Mouse (Mus musculus) cerebellum, postnatal 25 days (tissue): Measurements from ENCODE around the gene Msi2.

Source experiments
- DNase-seq, 2 experiments: peaks; one replicate each; pipeline ENCODE4 v3.0.0; 2021; ENCODE audit warnings: mixed read lengths in 2 of 2

The Msi2 gene

GRCm38 (mm10) chr11:88394341-88395075 lies 323.8 kb downstream of the Msi2 start:
- DNase-seq = no peak

GRCm38 (mm10) chr11:88392715-88393114 lies 325.6 kb downstream of the Msi2 start:
- no peak for DNase-seq

- DNase-seq = no peak
Observed at GRCm38 (mm10) chr11:88391181-88391814, 327.0 kb downstream of the Msi2 start.

- DNase-seq = no peak
Observed at GRCm38 (mm10) chr11:88389530-88389929, 328.8 kb downstream of the Msi2 start.

GRCm38 (mm10) chr11:88386916-88387315 lies 331.4 kb downstream of the Msi2 start:
- DNase-seq = no peak

- DNase-seq = no peak
Observed at GRCm38 (mm10) chr11:88382449-88382848, 335.9 kb downstream of the Msi2 start.

- DNase-seq = no peak
Observed at GRCm38 (mm10) chr11:88381145-88381909, 337.0 kb downstream of the Msi2 start.

GRCm38 (mm10) chr11:88379635-88380034 lies 338.7 kb downstream of the Msi2 start:
- no peak for DNase-seq

GRCm38 (mm10) chr11:88378686-88379339 lies 339.5 kb downstream of the Msi2 start:
- DNase-seq = no peak

GRCm38 (mm10) chr11:88372589-88372988 lies 345.7 kb downstream of the Msi2 start:
- peak in 1 of 2 experiments; percentile 45 for DNase-seq

GRCm38 (mm10) chr11:88369898-88370297 lies 348.4 kb downstream of the Msi2 start:
- no peak for DNase-seq

- no peak for DNase-seq
Observed at GRCm38 (mm10) chr11:88367501-88367900, 350.8 kb downstream of the Msi2 start.

GRCm38 (mm10) chr11:88365914-88366540 lies 352.3 kb downstream of the Msi2 start:
- no peak for DNase-seq

- DNase-seq = peak in 1 of 2 experiments; percentile 53
Observed at GRCm38 (mm10) chr11:88364231-88364630, 354.1 kb downstream of the Msi2 start.

- no peak for DNase-seq
Observed at GRCm38 (mm10) chr11:88363481-88363880, 354.8 kb downstream of the Msi2 start.

GRCm38 (mm10) chr11:88359736-88360135 lies 358.6 kb downstream of the Msi2 start:
- no peak for DNase-seq

- no peak for DNase-seq
Observed at GRCm38 (mm10) chr11:88357325-88357724, 361.0 kb downstream of the Msi2 start.

GRCm38 (mm10) chr11:88356598-88357290 lies 361.6 kb downstream of the Msi2 start:
- peak; percentile 36 to 57 for DNase-seq

- no peak for DNase-seq
Observed at GRCm38 (mm10) chr11:88356016-88356415, 362.3 kb downstream of the Msi2 start.

GRCm38 (mm10) chr11:88354771-88355170 lies 363.5 kb downstream of the Msi2 start:
- DNase-seq = no peak

- DNase-seq = peak; percentile 63
Observed at GRCm38 (mm10) chr11:88351722-88352473, 366.4 kb downstream of the Msi2 start.
